Mouse (Mus musculus) c-Kit-positive CD71-negative TER-119-negative erythroid progenitor cells, embryonic 14.5 days (primary cell): Measurements from ENCODE around the gene Mfap1b.

Experiments
- DNase-seq: peaks from one replicate; pipeline ENCODE4 v3.0.0-alpha.2; 2013; ENCODE audit warnings: low read depth

Gene Mfap1b

DNA sequence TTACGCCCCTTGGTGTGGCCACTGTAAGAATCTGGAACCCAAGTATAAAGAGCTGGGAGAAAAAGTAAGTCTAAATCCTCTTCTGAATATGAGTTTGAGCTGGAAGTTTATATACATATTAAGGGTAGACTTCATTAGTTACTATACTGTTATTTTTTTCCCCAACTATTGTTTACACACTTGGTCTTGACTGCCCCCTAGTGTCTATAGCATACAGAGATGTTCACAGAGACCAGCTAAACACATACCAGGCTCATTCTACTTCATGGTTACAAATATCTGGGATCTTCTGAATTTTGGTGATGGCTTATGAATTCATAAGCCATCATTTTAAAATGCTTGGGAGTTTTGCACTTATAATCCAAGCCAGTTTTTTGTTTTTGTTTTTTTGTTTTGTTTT is 39.0 kb downstream of the Mfap1b start:
- no peak for DNase-seq

DNA sequence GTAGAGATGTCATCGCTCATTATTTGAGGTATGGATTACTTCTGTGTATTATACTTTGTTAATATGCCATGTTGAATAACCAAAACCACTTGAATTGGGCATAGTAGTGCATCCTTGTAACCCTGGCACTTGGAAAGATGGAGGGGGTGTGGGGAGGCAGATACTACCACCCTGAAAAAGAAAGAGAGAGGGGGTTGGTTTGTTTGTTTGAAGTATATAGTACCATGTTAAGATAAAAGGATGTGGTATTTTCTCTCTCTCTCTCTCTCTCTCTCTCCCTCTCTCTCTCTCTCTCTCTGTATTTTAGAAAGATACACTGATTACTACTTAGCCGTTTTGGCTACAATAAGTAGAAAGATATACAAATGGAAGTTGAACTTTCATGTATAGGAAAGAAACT is 48.0 kb downstream of the Mfap1b start:
- DNase-seq: no peak

GRCm38 (mm10) chr2:121423166-121423565 is 50.7 kb downstream of the Mfap1b start:
- DNase-seq: no peak

DNA sequence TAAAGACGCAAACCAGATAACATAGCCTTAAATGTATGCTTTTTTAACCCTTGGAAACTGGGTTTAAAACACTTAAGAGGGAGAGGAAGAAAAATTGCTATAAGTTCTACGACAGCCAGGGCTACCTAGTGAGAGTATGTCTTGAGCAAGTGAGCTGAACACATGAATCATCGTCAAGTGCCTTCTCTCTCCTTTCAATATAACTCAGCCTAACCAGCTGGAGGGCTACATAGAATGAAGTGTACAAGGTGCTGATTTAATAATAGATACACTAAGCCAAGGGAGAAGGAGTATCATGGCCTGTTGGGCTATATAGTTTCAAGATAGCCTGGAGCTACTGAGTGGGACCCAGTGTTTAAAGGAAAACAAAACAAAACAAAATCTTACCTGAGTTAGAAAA is 55.4 kb downstream of the Mfap1b start:
- DNase-seq: no peak

GRCm38 (mm10) chr2:121416356-121416755 is 57.5 kb downstream of the Mfap1b start:
- DNase-seq: no peak

GRCm38 (mm10) chr2:121415591-121415990 is 58.3 kb downstream of the Mfap1b start:
- no peak for DNase-seq

DNA sequence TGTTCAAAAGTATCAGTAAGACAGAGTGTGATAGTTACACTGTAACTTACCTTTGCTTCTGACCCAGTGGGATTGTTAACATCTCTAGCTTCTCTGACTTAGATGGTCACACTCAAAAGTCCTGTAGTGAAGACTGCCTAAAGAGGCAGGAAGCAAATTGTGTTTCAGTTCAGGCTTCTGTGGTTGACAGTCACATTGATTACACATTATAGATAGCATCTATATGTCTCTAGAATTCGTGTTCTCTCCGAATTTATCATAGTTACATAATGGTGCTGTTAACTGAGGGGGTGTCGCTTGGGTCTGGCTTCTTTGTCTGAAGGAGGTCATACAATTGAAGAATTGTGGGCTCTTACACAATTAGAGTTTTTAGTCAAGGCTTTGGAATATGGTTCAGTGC is 58.8 kb downstream of the Mfap1b start:
- DNase-seq: no peak

DNA sequence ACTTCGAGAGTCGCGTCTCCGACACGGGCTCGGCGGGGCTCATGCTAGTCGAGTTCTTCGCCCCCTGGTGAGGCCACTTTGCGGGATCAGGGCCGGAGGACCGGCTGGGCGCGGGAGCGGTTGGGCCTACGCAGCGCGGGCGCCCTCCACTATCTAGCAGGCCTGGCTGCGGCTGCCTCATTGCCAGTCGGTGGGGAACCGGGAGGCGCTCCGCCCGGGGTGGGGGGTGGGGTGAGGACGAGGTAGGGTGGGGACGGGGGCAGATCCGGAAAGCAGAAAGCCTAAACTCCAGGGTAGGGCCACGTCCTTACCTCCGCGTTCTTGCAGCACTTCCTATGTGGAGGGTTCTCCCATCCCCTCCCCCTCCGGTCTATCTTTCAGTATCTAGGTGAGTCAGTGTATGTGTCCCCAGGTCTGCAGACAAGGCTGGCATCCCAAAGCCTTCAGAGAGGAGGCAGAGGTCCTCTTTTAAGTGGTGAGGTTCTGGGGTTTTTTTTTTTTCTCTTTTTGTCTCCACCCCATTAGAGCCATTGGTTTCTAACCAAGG is 59.7 kb downstream of the Mfap1b start:
- peak; percentile 52 for DNase-seq

DNA sequence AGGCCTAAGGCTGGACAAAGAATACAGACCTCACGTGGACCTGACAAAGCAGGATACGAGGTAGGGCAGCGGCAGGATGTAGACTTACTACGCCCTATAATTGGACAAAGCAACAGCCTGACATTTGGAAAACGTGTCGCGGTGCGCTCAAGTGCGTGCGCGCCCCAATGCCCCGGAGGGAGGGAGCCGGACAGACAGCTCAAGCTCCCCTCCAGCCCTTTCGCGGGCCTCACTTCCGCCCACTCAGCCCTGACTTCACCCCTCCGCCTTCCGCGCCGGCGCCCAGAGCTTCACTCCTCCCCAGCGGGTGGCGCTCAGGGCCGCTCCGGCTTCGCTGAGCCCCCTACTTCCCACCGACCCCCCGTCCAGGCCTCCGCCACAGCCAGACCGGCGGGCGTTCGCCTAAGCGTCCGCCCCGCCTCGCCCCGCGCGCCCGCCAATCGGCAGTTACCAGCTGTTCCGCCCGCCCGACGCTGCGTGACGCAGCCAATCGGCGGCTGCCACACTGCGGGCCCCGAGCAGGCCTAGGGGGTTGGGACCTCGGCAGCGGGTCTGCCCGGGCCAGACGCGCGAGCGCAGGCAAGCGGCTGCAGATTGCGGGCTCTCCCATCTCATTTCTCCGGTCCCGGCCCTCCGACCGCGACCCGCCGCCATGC is 60.4 kb downstream of the Mfap1b start, which contains the start of the genes Pdia3 and Catsper2:
Pdia3 (plus strand) TSS at position 389 of the 656 bp plus-strand sequence.
Catsper2 (minus strand) TSS at position 406 of the 656 bp plus-strand sequence.
- DNase-seq: peak; percentile 83

DNA sequence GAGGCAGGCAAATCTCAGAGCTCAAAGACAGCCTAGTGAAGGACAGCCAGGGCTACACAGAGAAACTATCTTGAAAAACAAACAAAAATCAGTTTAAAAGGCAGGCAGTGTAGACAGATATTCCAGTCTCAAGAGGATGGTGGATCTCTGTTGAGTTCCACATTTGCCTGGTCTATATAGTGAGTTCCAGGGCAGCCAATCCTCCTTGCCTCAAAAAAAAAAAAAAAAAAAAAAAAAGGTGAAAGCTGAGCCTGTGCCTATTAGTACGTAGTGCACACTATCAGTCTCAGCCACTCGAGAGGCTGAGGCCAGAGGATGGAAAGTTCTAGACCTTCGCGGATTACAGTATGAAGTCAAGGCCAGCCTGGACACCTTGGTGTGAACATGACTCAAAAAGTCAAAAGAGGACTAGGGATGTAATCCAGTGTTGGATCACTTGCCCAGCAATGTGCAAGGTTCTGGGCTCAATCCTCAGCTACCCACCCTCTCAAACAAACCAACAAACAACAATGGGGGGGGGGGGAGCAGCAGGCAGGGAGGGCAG is 61.0 kb downstream of the Mfap1b start:
- peak; percentile 22 for DNase-seq
